Mouse (Mus musculus) granulocyte monocyte progenitor cell, adult 5-6 weeks (primary cell): ENCODE measurements at regions not wholly inside any gene's neighbourhood (a gene's known extent, or its start where the extent isn't known, plus 50 kb on each side); places are given as distances from the start of the nearest gene placed in this dataset.

Experiments
- ATAC-seq: replicated peaks from 2 replicates; pipeline ENCODE4 v1.8.0; 2016; ENCODE audit warnings: mild to moderate bottlenecking, moderate TSS enrichment, inconsistent platforms; ENCODE audit not compliant: poor library complexity, severe bottlenecking

GRCm38 (mm10) chr3:132006191-132006590, 78.9 kb upstream of the Dkk2 start:
- ATAC-seq, result no peak

- ATAC-seq, result no peak
These were observed 78.2 kb upstream of the Dkk2 start for GRCm38 (mm10) chr3:132006912-132007311.

GRCm38 (mm10) chr3:132007356-132007755, 77.7 kb upstream of the Dkk2 start:
- ATAC-seq, result no peak

- ATAC-seq, result no peak
These were observed 69.9 kb upstream of the Dkk2 start for GRCm38 (mm10) chr3:132015205-132015604.

GRCm38 (mm10) chr3:132017485-132018261, 67.4 kb upstream of the Dkk2 start:
- no peak for ATAC-seq

GRCm38 (mm10) chr3:132018505-132018904, 66.6 kb upstream of the Dkk2 start:
- ATAC-seq, result no peak

- peak; percentile 96 for ATAC-seq
These were observed 63.1 kb upstream of the Dkk2 start for GRCm38 (mm10) chr3:132022032-132022431.

- ATAC-seq, result no peak
These were observed 61.8 kb upstream of the Dkk2 start for GRCm38 (mm10) chr3:132023342-132023741.

- peak; percentile 90 for ATAC-seq
These were observed 56.0 kb upstream of the Dkk2 start for GRCm38 (mm10) chr3:132029112-132029511.

GRCm38 (mm10) chr3:132033078-132033713, 51.9 kb upstream of the Dkk2 start:
- no peak for ATAC-seq

- ATAC-seq, result peak; percentile 87
These were observed 49.9 kb upstream of the Dkk2 start for GRCm38 (mm10) chr3:132035176-132035575.
